Mouse (Mus musculus): ENCODE data around the gene Hist1h1d. TPM values are rescaled to one million over a fixed set of nuclear protein-coding genes. Genes with fewer than 3 reads are reported as not detected.

Hist1h1d gene
- polyA plus RNA-seq, 1 experiment = 0.30 TPM

DNA sequence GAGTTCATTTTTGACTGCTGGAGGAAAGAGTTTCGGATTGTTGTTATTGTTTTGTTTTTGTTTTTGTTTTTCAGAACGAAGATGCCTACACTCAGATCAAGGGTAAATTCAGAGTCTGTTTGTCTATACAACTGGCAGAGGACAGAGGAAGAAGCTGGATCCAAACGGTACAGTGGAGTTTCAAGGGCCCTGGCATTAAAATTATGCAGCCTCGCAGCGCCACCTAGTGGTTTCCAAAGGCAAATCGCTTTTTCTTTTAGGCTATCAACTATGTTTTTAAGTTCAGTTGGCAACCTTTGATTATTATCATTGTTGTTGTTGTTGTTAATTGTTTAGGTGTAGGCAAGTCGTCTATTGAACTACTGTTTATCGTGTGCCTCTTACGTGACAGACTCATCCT, 44.9 kb downstream of the Hist1h1d start:
- Histone ChIP-seq H3K36me3 (ENCODE audit: control insufficient read depth, insufficient read depth, low read length) (no peaks in the 10 kb centered on the region), H3K27ac (ENCODE audit: insufficient read depth, low read length) (no peak overlapping the region), H3K4me3 (ENCODE audit: extremely low read depth, insufficient read depth, insufficient read length) (no peak overlapping the region), H3K4me1 (ENCODE audit: control insufficient read depth, insufficient read depth, insufficient read length) (0 out of 2 replicates have a peak, but pooled peaks cover 1% of the 10 kb centered on the region), H3K27me3 (ENCODE audit: control insufficient read depth, insufficient read depth, low read length) (no peaks in the 10 kb centered on the region)
- peak in 1 of 2 experiments; percentile 73 for DNase-seq (ENCODE audit: low read depth in 1 of 2, low spot score in 2 of 2)
- TF ChIP-seq POLR2A (IDR thresholded peaks at IDR 0.05; ENCODE audit: low read depth, low read length) (no peak), CTCF (IDR thresholded peaks at IDR 0.05; ENCODE audit: extremely low read depth, insufficient read depth, insufficient read length, insufficient replicate concordance) (peak; percentile 70; the same call in 1 of the 2 replicates)
- WGBS = 9% methylated on average over 9 of the region's 9 CpGs

DNA sequence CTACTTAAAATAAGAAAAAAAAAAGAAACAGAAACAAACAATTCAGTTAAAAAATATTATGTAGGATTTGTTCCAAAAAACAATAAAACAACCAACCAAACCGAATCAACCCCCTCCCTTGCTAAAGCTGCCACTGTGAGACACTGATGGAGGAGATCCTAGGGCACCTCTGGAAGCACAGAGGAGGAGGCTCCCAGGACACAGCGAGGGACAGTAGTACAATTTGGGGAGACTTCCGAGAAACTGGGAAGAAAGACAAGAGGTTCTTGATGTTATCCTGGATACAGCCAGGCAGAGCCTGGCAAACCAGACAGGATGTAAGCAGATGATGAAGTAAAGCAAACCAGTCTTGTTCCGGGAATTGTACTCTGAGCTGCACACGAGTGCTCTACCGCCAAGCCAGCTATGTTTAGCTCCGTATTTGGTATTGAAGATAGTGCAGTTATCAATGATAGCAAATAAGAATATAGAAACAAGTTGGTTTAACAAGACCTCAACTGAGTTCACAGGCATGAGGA, 50.2 kb downstream of the Hist1h1d start:
- 81% methylated on average over 7 of the region's 7 CpGs for WGBS
- no peak overlapping the region for H3K4me3 ChIP-seq (ENCODE audit: extremely low read depth, insufficient read depth, insufficient read length)
- TF ChIP-seq POLR2A (IDR thresholded peaks at IDR 0.05; ENCODE audit: low read depth, low read length) (no peak), CTCF (IDR thresholded peaks at IDR 0.05; ENCODE audit: extremely low read depth, insufficient read depth, insufficient read length, insufficient replicate concordance) (no peak)
- H3K27ac ChIP-seq (ENCODE audit: insufficient read depth, low read length) = no peak overlapping the region
- H3K27me3 ChIP-seq (ENCODE audit: control insufficient read depth, insufficient read depth, low read length) = no peaks in the 10 kb centered on the region
- no peaks in the 10 kb centered on the region for H3K4me1 ChIP-seq (ENCODE audit: control insufficient read depth, insufficient read depth, insufficient read length)
- H3K36me3 ChIP-seq (ENCODE audit: control insufficient read depth, insufficient read depth, low read length) = no peaks in the 10 kb centered on the region
- no peak for DNase-seq (ENCODE audit: low read depth in 1 of 2, low spot score in 2 of 2)

DNA sequence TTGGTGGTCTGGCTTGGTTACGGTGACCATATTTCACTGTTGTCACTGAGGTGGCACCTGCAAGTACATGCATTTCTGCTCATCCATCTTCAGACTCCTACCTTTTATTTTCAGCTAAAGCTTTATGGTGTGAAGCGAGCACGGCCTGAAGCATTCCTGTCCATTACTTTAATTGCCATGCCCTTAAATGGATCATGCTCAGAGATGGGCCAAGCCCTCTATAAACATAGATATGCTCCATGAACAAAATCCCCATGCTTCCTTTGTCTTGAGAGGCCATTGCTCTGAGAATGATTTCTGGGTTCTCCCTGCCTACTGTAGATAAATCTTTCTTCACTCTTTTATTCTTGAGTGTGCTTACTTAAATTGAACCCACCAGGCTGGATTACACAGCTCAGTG, 51.4 kb downstream of the Hist1h1d start:
- Histone ChIP-seq H3K4me1 (ENCODE audit: control insufficient read depth, insufficient read depth, insufficient read length) (no peaks in the 10 kb centered on the region), H3K4me3 (ENCODE audit: extremely low read depth, insufficient read depth, insufficient read length) (no peak overlapping the region), H3K27ac (ENCODE audit: insufficient read depth, low read length) (no peak overlapping the region), H3K36me3 (ENCODE audit: control insufficient read depth, insufficient read depth, low read length) (no peaks in the 10 kb centered on the region), H3K27me3 (ENCODE audit: control insufficient read depth, insufficient read depth, low read length) (no peaks in the 10 kb centered on the region)
- DNase-seq (ENCODE audit: low read depth in 1 of 2, low spot score in 2 of 2) = no peak
- no peak for TF ChIP-seq CTCF (IDR thresholded peaks at IDR 0.05; ENCODE audit: extremely low read depth, insufficient read depth, insufficient read length, insufficient replicate concordance)
- no peak for TF ChIP-seq POLR2A (IDR thresholded peaks at IDR 0.05; ENCODE audit: low read depth, low read length)
- WGBS = 97% methylated on average over 3 of the region's 3 CpGs

DNA sequence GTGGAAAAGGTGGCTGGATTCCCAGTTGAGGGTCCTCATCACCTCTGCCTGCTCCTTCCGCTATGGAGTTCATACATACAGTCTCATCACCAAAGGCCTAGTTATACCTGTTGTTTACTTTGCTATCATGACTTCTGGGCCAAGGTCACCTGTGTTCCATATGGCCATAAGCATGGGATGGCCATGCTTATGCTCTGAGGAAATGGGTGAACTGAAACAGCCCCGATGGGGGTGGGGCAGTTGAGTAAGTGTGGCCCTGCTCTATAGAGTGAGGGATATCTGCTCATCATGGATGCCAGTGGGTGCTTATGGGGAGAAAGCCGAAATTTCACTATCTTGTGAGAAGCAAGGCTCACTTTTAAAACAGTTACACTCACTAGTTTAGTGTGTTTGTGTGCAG, 52.0 kb downstream of the Hist1h1d start:
- TF ChIP-seq CTCF (IDR thresholded peaks at IDR 0.05; ENCODE audit: extremely low read depth, insufficient read depth, insufficient read length, insufficient replicate concordance) (no peak), POLR2A (IDR thresholded peaks at IDR 0.05; ENCODE audit: low read depth, low read length) (no peak)
- Histone ChIP-seq H3K4me1 (ENCODE audit: control insufficient read depth, insufficient read depth, insufficient read length) (no peaks in the 10 kb centered on the region), H3K4me3 (ENCODE audit: extremely low read depth, insufficient read depth, insufficient read length) (no peak overlapping the region), H3K27me3 (ENCODE audit: control insufficient read depth, insufficient read depth, low read length) (no peaks in the 10 kb centered on the region), H3K27ac (ENCODE audit: insufficient read depth, low read length) (no peak overlapping the region), H3K36me3 (ENCODE audit: control insufficient read depth, insufficient read depth, low read length) (no peaks in the 10 kb centered on the region)
- no peak for DNase-seq (ENCODE audit: low read depth in 1 of 2, low spot score in 2 of 2)
- WGBS = 92% methylated on average over 3 of the region's 3 CpGs

DNA sequence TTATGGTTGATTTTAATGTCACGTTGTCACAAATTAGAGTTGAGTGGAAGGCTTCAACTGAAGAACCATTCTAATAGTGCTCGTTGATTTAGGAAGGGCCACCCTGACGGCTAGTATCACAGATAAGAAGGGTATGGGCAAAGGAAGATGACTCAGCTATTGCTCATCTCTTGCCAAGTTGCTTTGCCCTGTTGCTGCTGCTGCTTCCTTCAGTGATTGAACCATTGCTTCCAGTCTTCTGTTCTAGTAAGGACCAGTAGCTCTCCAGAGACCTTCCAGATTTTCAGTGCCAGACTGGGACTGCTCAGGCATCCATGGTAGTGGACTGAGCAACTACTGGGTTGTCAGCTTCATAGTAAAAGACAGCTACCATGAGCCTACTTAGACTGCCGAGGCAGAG, 56.1 kb downstream of the Hist1h1d start:
- Histone ChIP-seq H3K27me3 (ENCODE audit: control insufficient read depth, insufficient read depth, low read length) (no peaks in the 10 kb centered on the region), H3K36me3 (ENCODE audit: control insufficient read depth, insufficient read depth, low read length) (no peaks in the 10 kb centered on the region), H3K4me3 (ENCODE audit: extremely low read depth, insufficient read depth, insufficient read length) (no peak overlapping the region; the same call in 1 of the 2 replicates), H3K4me1 (ENCODE audit: control insufficient read depth, insufficient read depth, insufficient read length) (no peaks in the 10 kb centered on the region), H3K27ac (ENCODE audit: insufficient read depth, low read length) (no peak overlapping the region)
- no peak for TF ChIP-seq CTCF (IDR thresholded peaks at IDR 0.05; ENCODE audit: extremely low read depth, insufficient read depth, insufficient read length, insufficient replicate concordance)
- TF ChIP-seq POLR2A (IDR thresholded peaks at IDR 0.05; ENCODE audit: low read depth, low read length) = no peak
- 82% methylated on average over 4 of the region's 4 CpGs for WGBS
- no peak for DNase-seq (ENCODE audit: low read depth in 1 of 2, low spot score in 2 of 2)

DNA sequence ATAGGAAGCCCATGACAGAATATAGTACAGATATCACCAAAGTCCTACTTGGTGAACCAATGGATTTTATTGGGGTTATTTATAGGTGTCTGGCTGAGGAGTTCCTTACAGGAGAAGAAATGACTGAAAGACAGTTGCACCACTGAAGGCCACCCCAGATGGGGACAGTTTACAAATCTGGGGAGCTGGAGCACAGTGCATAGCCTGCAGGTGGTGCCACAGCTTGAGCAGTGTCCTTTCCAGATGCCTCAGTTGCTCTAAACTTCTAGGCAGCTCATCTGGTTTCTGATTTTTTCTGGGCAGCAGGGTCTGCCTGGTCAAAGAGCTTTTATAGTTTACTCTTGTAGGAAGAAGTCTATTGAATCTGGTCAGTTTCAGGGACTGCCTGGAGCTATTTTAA, 56.8 kb downstream of the Hist1h1d start:
- no peak for TF ChIP-seq CTCF (IDR thresholded peaks at IDR 0.05; ENCODE audit: extremely low read depth, insufficient read depth, insufficient read length, insufficient replicate concordance)
- no peak for TF ChIP-seq POLR2A (IDR thresholded peaks at IDR 0.05; ENCODE audit: low read depth, low read length)
- no peak for DNase-seq (ENCODE audit: low read depth in 1 of 2, low spot score in 2 of 2)
- H3K4me3 ChIP-seq (ENCODE audit: extremely low read depth, insufficient read depth, insufficient read length) = no peak overlapping the region
- no peaks in the 10 kb centered on the region for H3K27me3 ChIP-seq (ENCODE audit: control insufficient read depth, insufficient read depth, low read length)
- no peaks in the 10 kb centered on the region for H3K36me3 ChIP-seq (ENCODE audit: control insufficient read depth, insufficient read depth, low read length)
- no peak overlapping the region for H3K27ac ChIP-seq (ENCODE audit: insufficient read depth, low read length)
- no peaks in the 10 kb centered on the region for H3K4me1 ChIP-seq (ENCODE audit: control insufficient read depth, insufficient read depth, insufficient read length)

Other genes with a start within 250 kb of the Hist1h1d start
- gene Zfp322a, start 184.1 kb upstream of the Hist1h1d start, polyA plus RNA-seq (2012; rRNA removed) = 0.70 and 0.90 TPM in 2 replicates
- gene Abt1, start 129.4 kb upstream of the Hist1h1d start, polyA plus RNA-seq (2012; rRNA removed) = 1.8 TPM in 2 replicates
- 0.19 and 0.56 TPM in 2 replicates for gene Btn1a1, start 87.4 kb upstream of the Hist1h1d start, polyA plus RNA-seq (2012; rRNA removed)
- 0.04 TPM in 1 of 2 replicates, not detected in the other for gene Btn2a2, start 64.4 kb upstream of the Hist1h1d start, polyA plus RNA-seq (2012; rRNA removed)
- gene Hist1h4h, start 22.2 kb upstream of the Hist1h1d start, polyA plus RNA-seq (2012; rRNA removed) = 26.5 and 53.6 TPM in 2 replicates
- 733 and 772 TPM in 2 replicates for gene Hist1h2af, start 19.4 kb upstream of the Hist1h1d start, polyA plus RNA-seq (2012; rRNA removed)
- gene Hist1h3g, start 17.8 kb upstream of the Hist1h1d start, polyA plus RNA-seq (2012; rRNA removed) = 34.4 and 52.1 TPM in 2 replicates
- 4.9 and 8.4 TPM in 2 replicates for gene Hist1h2bh, start 9.9 kb upstream of the Hist1h1d start, polyA plus RNA-seq (2012; rRNA removed)
- gene Hist1h3f, start 9.2 kb upstream of the Hist1h1d start, polyA plus RNA-seq (2012; rRNA removed) = 10.2 and 16.1 TPM in 2 replicates
- 24.8 and 33.8 TPM in 2 replicates for gene Hist1h4f, start 1.6 kb upstream of the Hist1h1d start, polyA plus RNA-seq (2012; rRNA removed)
- 36.8 and 50.5 TPM in 2 replicates for gene Hist1h3e, start 9.1 kb downstream of the Hist1h1d start, polyA plus RNA-seq (2012; rRNA removed)
- 15.5 and 23.4 TPM in 2 replicates for gene Hist1h2ae, start 18.0 kb downstream of the Hist1h1d start, polyA plus RNA-seq (2012; rRNA removed)
- 57.5 and 66.9 TPM in 2 replicates for gene Hist1h2bg, start 18.1 kb downstream of the Hist1h1d start, polyA plus RNA-seq (2012; rRNA removed)
- 26.2 and 28.3 TPM in 2 replicates for gene Hist1h2bf, start 20.9 kb downstream of the Hist1h1d start, polyA plus RNA-seq (2012; rRNA removed)
- gene Hist1h2ad, start 21.1 kb downstream of the Hist1h1d start, polyA plus RNA-seq (2012; rRNA removed) = 12.2 and 23.2 TPM in 2 replicates
- 20.9 and 27.9 TPM in 2 replicates for gene Hist1h3d, start 22.5 kb downstream of the Hist1h1d start, polyA plus RNA-seq (2012; rRNA removed)
- gene Hist1h4d, start 28.3 kb downstream of the Hist1h1d start, polyA plus RNA-seq (2012; rRNA removed) = 19.1 and 20.9 TPM in 2 replicates
- gene Hist1h2be, start 67.9 kb downstream of the Hist1h1d start, polyA plus RNA-seq (2012; rRNA removed) = 2.8 and 3.8 TPM in 2 replicates
- 2.9 and 3.7 TPM in 2 replicates for gene Hist1h1e, start 69.3 kb downstream of the Hist1h1d start, polyA plus RNA-seq (2012; rRNA removed)
- gene Hist1h2ac, start 130.7 kb downstream of the Hist1h1d start, polyA plus RNA-seq (2012; rRNA removed) = 1.2 and 2.0 TPM in 2 replicates
- 41.8 and 44.4 TPM in 2 replicates for gene Hist1h2bc, start 130.9 kb downstream of the Hist1h1d start, polyA plus RNA-seq (2012; rRNA removed)
- not detected in 2 replicates for gene Hist1h1t, start 142.6 kb downstream of the Hist1h1d start, polyA plus RNA-seq (2012; rRNA removed)
- 20.0 and 33.6 TPM in 2 replicates for gene Hist1h4c, start 145.2 kb downstream of the Hist1h1d start, polyA plus RNA-seq (2012; rRNA removed)
- 20.7 and 26.1 TPM in 2 replicates for gene Hfe, start 157.6 kb downstream of the Hist1h1d start, polyA plus RNA-seq (2012; rRNA removed)
- gene Hist1h1c, start 185.5 kb downstream of the Hist1h1d start, polyA plus RNA-seq (2012; rRNA removed) = 20.9 and 25.5 TPM in 2 replicates
- 35.9 and 50.3 TPM in 2 replicates for gene Hist1h3c, start 192.3 kb downstream of the Hist1h1d start, polyA plus RNA-seq (2012; rRNA removed)
- gene Hist1h2bb, start 193.5 kb downstream of the Hist1h1d start, polyA plus RNA-seq (2012; rRNA removed) = 23.7 and 32.9 TPM in 2 replicates
- 28.4 and 40.3 TPM in 2 replicates for gene Hist1h2ab, start 197.9 kb downstream of the Hist1h1d start, polyA plus RNA-seq (2012; rRNA removed)
- 54.9 and 68.9 TPM in 2 replicates for gene Hist1h3b, start 199.0 kb downstream of the Hist1h1d start, polyA plus RNA-seq (2012; rRNA removed)
- gene Hist1h4b, start 203.8 kb downstream of the Hist1h1d start, polyA plus RNA-seq (2012; rRNA removed) = 19.0 and 27.4 TPM in 2 replicates
- gene Hist1h4a, start 208.0 kb downstream of the Hist1h1d start, polyA plus RNA-seq (2012; rRNA removed) = 16.1 and 29.5 TPM in 2 replicates
- gene Hist1h3a, start 209.1 kb downstream of the Hist1h1d start, polyA plus RNA-seq (2012; rRNA removed) = 38.4 and 54.1 TPM in 2 replicates
- gene Hist1h1a, start 210.4 kb downstream of the Hist1h1d start, polyA plus RNA-seq (2012; rRNA removed) = 1.3 and 1.5 TPM in 2 replicates
- gene Trim38, start 216.7 kb downstream of the Hist1h1d start, polyA plus RNA-seq (2012; rRNA removed) = not detected in 2 replicates

Data from spleen, adult 2 months (tissue).